Mouse (Mus musculus) hindbrain, postnatal 0 days (tissue): ENCODE data around the gene Nudt3. TPM values are rescaled to one million over a fixed set of nuclear protein-coding genes. Genes with fewer than 3 reads are reported as not detected.

ENCODE experiments used
- ATAC-seq: fragments of 200-750 bp; cut with Nextera tagmentation; 2 replicates; pipeline ENCODE4 v1.8.0; 2017; ENCODE audit warnings: mild to moderate bottlenecking, moderate TSS enrichment, moderate library complexity
- DNase-seq: peaks from one replicate; pipeline ENCODE4 v3.0.0-alpha.2; 2015; ENCODE audit warnings: low spot score
- H3K27ac ChIP-seq: fragments of 300-500 bp; sonication (generic); 2 replicates; pipeline ENCODE4 v1.5.1; 2014; ENCODE audit warnings: mild to moderate bottlenecking
- H3K27me3 ChIP-seq: fragments of 300-500 bp; sonication (generic); 2 replicates; pipeline ENCODE4 v1.6.1; 2014; ENCODE audit warnings: low read length, mixed read lengths; ENCODE audit not compliant: insufficient read depth
- H3K36me3 ChIP-seq: fragments of 300-500 bp; sonication (generic); 2 replicates; pipeline ENCODE4 v1.6.1; 2014; ENCODE audit warnings: low read length, mixed read lengths; ENCODE audit not compliant: insufficient read depth
- H3K4me1 ChIP-seq: fragments of 300-500 bp; sonication (generic); 2 replicates; pipeline ENCODE4 v1.6.1; 2014; ENCODE audit warnings: antibody characterized with exemption, low read length, mixed read lengths; ENCODE audit not compliant: insufficient read depth
- H3K4me2 ChIP-seq: fragments of 300-500 bp; sonication (generic); 2 replicates; pipeline ENCODE4 v1.6.1; 2014; ENCODE audit warnings: low read depth, mild to moderate bottlenecking, low read length, moderate library complexity, mixed read lengths
- H3K4me3 ChIP-seq: fragments of 300-500 bp; sonication (generic); 2 replicates; pipeline ENCODE4 v1.5.1; 2014; ENCODE audit warnings: low read length
- H3K9ac ChIP-seq: fragments of 300-500 bp; sonication (generic); replicated peaks from 2 replicates; pipeline ENCODE4 v1.6.1; 2014; ENCODE audit warnings: mild to moderate bottlenecking, low read length, moderate library complexity, mixed read lengths
- H3K9me3 ChIP-seq: fragments of 300-500 bp; sonication (generic); 2 replicates; pipeline ENCODE4 v1.6.1; 2016; ENCODE audit warnings: low read length, mixed read lengths
- CTCF ChIP-seq: IDR thresholded peaks from 2 replicates; pipeline ENCODE4 v1.5.1; 2016; ENCODE audit warnings: antibody characterized with exemption, control low read depth, low read depth
- WGBS: fragments of 180-500 bp; shearing (Covaris S2); extraction: QIAGEN DNeasy Blood & Tissue Kit; methylation state at CpG from one replicate; pipeline ENCODE4 v1.1.7; 2014; 5-methylcytosine and 5-hydroxymethylcytosine counted together
- polyA plus RNA-seq: library from polyadenylated mRNA; unstranded; fragments of >200 nt; fragmentation: Nextera tagmentation; extraction: Ambion mirVana; gene quantifications from 2 replicates; pipeline ENCODE4 v1.2.1, GENCODE M21; 2015
- total RNA-seq: library from RNA; depleted of rRNA; stranded (reverse); fragments of >200 nt; gene quantifications from 2 replicates; pipeline ENCODE4 v1.2.3, GENCODE M21; 2014

Gene Nudt3
- total and polyA plus RNA-seq, 2 experiments from 2014 or later = 220 to 252 TPM

DNA sequence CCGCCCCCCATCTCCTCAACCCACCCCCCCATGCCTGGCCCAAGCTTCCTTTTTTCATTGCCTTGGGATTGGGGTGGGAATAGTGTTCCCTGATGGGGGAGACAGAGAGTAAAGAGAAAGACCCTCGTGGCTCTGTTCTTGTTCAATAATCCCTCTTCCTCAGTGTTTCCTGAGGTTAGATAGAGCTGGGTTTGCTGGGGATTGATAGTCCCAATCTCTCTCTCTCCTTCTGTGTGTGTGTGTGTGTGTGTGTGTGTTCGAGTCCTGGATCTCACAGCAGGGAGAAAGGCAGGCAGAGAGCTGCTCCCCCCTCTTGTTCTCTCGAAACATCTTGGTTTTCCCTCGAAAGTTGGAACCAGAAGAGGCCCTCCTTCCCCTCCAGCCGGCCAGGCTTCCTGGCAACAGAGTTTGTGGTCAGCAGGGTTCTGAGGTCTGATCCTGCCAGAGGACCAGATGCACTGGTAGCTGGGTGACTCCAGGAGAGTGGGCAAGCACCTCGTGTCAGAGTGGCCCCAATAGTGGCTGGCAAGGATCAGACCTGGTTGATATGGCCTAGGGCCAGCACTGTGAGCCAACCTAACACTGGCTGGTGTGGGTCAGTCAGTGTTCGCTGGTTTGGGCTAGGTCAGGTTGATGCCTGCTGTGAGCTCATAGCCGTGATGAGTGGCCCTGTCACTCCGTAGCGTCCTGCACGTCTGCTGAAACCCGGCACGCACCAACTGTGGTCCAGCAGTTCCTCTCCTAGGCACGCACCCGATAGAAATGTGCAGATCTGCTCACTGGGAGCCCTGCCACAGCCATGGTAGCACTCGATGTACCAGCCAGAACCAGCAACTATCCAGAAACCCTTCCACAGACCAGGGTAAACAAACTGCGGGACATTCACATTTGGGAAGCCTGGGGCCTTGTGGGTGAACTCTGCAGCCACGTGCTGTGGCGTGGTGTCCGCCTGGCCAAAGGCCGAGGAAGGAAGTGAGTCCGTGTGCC is 70.8 kb downstream of the Nudt3 start:
- TF ChIP-seq CTCF = no peak
- Histone ChIP-seq H3K4me2 (no peak overlapping the region), H3K4me1 (peaks cover 9% of the 10 kb centered on the region; the same call in 1 of the 2 replicates), H3K36me3 (no peaks in the 10 kb centered on the region), H3K4me3 (no peak overlapping the region), H3K27me3 (no peaks in the 10 kb centered on the region), H3K9me3 (no peaks in the 10 kb centered on the region), H3K27ac (no peak overlapping the region), H3K9ac (no peak overlapping the region)
- no peak for ATAC-seq
- WGBS = 62% methylated on average over 23 of the region's 23 CpGs
- DNase-seq = no peak

DNA sequence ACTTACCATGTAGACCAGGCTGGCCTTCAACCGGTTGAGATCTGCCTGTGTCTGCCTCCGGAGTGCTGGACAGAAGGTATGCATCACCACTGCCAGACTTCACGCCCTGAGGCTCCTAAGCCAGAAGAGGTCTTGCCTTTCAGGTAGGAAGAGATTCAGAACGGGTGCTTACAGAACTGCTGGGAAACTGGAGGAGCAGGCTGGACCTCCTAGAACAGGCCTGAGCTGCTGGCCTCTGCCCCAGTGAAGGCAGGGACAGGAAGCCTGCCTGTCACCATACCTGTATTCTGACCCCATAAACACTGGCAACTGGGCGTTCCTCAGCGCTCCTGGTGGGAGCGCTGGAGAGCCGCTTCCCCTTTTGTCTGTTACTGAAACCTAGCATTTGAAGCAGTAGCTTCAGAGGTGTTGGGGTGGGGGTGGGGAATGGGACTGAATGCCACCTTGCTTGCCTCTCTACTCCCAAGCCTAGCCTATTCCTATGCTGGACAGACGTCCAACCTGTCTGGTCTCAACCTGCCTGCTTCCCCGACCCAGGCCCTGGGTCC is 71.8 kb downstream of the Nudt3 start:
- Histone ChIP-seq H3K4me1 (peaks cover 9% of the 10 kb centered on the region; the same call in 1 of the 2 replicates), H3K9ac (no peak overlapping the region), H3K4me2 (no peak overlapping the region), H3K27ac (no peak overlapping the region), H3K27me3 (no peaks in the 10 kb centered on the region), H3K4me3 (no peak overlapping the region), H3K9me3 (no peaks in the 10 kb centered on the region), H3K36me3 (no peaks in the 10 kb centered on the region)
- ATAC-seq = no peak
- no peak for TF ChIP-seq CTCF
- no peak for DNase-seq
- 71% methylated on average over 10 of the region's 10 CpGs for WGBS

DNA sequence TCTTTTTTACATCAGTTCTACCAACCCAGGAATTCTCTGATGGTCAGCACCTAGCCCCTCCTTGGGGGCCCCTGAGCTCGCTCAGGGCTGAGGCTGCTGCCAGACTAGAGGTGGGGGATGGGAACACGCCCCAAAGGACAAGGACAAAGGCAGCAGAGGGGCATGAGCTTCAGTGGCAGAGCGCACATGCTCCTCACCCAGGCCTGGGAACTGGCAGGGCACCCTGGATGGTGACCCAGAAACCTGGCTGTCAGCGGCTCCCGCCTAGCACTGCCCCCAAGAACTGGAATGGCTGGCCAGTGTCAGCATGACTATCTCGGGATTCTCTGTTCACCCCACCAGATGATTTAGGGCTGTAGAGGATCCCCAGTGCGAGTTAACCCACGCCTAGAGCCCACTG is 74.1 kb downstream of the Nudt3 start:
- no peak overlapping the region for H3K9ac ChIP-seq
- no peak for DNase-seq
- ATAC-seq = peak; percentile 72; the same call in 1 of the 2 replicates
- no peak overlapping the region for H3K27ac ChIP-seq
- 0 out of 2 replicates have a peak, but pooled peaks cover 9% of the 10 kb centered on the region for H3K4me1 ChIP-seq
- H3K27me3 ChIP-seq = no peaks in the 10 kb centered on the region
- TF ChIP-seq CTCF = no peak
- no peaks in the 10 kb centered on the region for H3K36me3 ChIP-seq
- H3K4me3 ChIP-seq = no peak overlapping the region
- 47% methylated on average over 8 of the region's 8 CpGs for WGBS
- no peaks in the 10 kb centered on the region for H3K9me3 ChIP-seq
- no peak overlapping the region for H3K4me2 ChIP-seq

DNA sequence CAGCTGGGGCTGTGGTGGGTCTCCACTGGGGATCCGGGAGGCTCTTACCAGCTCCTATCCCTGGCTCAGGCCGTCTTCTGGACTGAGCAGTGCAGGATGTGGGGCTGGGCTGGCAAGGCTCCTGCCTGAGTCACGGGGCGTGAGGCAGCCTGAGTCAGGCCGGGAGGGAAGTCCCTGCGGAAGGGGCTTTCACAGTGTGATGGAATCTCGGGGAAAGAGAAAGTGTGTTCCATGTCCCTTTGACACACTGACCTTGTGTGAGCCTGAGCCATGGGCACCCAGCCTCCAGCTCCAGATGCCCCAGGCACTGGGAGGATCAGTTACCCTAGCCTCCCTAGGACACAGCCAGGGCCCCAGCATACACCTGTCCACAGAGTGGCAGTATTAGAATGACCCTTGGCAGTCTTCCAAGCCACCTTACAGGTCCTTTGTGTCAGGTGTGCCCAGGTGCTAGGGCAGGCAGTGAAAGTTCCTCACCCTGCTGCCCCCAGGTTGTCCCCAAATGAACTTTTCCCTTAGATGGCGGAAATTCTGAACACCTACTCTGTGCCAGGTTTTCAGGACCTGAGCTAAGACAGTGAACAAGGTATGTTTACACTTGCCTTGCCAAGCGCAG is 75.9 kb downstream of the Nudt3 start:
- Histone ChIP-seq H3K36me3 (no peaks in the 10 kb centered on the region), H3K27me3 (no peaks in the 10 kb centered on the region), H3K9ac (no peak overlapping the region), H3K27ac (no peak overlapping the region), H3K9me3 (no peaks in the 10 kb centered on the region), H3K4me3 (no peak overlapping the region), H3K4me1 (0 out of 2 replicates have a peak, but pooled peaks cover 9% of the 10 kb centered on the region), H3K4me2 (no peak overlapping the region)
- WGBS = 71% methylated on average over 9 of the region's 9 CpGs
- DNase-seq (no peak), ATAC-seq (no peak)
- no peak for TF ChIP-seq CTCF

DNA sequence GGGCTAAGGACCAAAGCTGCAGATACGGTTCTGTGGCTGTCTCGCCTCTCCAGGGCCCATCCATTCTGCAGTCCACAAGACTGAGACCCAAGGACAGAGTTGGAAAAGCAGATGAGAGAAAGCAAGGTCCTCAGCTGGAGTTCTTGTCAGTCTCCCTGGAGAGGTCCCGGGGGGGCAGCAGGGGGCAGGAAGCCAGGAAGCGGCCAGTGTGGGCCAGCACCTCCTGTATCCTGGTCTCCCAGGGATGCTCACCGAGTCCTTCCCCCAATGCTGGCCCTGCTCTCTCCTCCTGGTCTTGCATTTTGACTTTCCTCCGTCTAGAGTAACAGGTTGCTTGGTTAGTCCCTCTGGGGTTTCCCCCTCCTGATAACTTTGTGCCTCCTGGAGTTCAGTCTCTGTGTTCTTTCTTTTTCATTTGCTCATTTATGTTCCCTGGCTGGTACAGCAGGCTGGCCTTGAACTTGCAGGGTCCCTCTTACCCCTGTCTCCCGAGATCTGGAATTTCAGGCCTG is 76.7 kb downstream of the Nudt3 start:
- Histone ChIP-seq H3K4me3 (no peak overlapping the region), H3K4me1 (0 out of 2 replicates have a peak, but pooled peaks cover 9% of the 10 kb centered on the region), H3K27me3 (no peaks in the 10 kb centered on the region), H3K27ac (no peak overlapping the region), H3K4me2 (no peak overlapping the region), H3K9ac (no peak overlapping the region), H3K36me3 (no peaks in the 10 kb centered on the region), H3K9me3 (no peaks in the 10 kb centered on the region)
- 63% methylated on average over 7 of the region's 7 CpGs for WGBS
- ATAC-seq (no peak), DNase-seq (no peak)
- TF ChIP-seq CTCF = no peak

DNA sequence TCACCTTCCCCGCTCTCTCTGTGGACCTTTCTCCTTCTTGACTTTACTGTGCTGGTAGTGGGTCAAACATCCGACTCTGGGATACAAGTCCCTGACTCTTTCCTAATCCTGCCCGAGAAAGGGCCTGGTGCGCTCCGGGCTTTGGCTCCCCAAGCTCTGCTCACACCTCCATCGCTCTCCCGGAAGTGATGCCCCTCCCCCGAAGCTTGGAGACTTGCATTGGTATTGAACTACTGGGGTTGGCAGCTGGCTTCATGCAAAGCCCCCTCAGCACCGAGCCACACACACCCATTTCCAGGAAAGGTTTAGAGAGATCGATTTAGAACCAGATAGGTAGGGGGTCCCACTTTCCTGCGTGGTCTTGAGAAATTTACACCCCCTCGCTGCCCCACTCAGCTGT is 77.3 kb downstream of the Nudt3 start:
- WGBS = 55% methylated on average over 12 of the region's 12 CpGs
- TF ChIP-seq CTCF = no peak
- Histone ChIP-seq H3K4me3 (no peak overlapping the region), H3K27me3 (no peaks in the 10 kb centered on the region), H3K9ac (no peak overlapping the region), H3K4me1 (0 out of 2 replicates have a peak, but pooled peaks cover 9% of the 10 kb centered on the region), H3K36me3 (no peaks in the 10 kb centered on the region), H3K9me3 (no peaks in the 10 kb centered on the region), H3K27ac (no peak overlapping the region), H3K4me2 (no peak overlapping the region)
- ATAC-seq = no peak
- DNase-seq = no peak
